9 mouse cellular contexts compared by ENCODE assay signal in the genomic region with DNA sequence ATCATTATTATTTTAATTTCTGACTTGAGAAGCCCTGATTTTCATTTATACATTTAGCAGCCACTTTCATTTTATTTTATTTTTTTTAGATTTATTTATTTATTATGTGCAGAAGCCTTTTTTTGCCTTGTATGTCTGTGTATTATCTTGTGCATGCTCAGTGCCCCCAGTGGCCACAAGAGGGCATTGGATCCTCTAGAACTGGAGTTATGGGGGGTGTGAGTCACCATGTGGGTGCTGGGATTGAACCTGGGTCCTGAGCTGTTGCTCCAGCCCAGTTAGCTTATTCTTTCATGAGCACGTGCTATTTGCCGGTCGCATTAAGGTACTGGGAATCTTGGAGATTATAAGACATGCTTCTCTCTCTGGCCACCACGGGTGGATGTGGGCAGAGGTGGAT.
DNase-seq lines count a peak whose midpoint lies in the region; ATAC-seq and TF ChIP-seq lines count a peak whose summit lies in the region.
"Had no signal": no experiment of that assay in that cellular context is flagged by ENCODE, and none has a peak within 500 bp of the region (broad histone marks: within the 10 kb centered on the region; RNA-seq: fewer than 3 reads in every experiment).

No protein-coding gene starts in this region.

- WGBS in heart, adult 2 months: 95% methylated on average over 4 of the region's 4 CpGs
- 87% methylated on average over 4 of the region's 4 CpGs for WGBS in heart, embryonic 10.5 days
- WGBS in embryonic facial prominence, embryonic 11.5 days: 96% methylated on average over 4 of the region's 4 CpGs
- WGBS in heart, embryonic 12.5 days: 92% methylated on average over 4 of the region's 4 CpGs

- ATAC-seq in embryonic facial prominence, embryonic 11.5 days (replicated peaks; ENCODE audit: insufficient number of reproducible peaks, low FRiP score, low TSS enrichment, low read depth): no peak
- no peak for ATAC-seq in heart, embryonic 12.5 days (ENCODE audit: insufficient number of reproducible peaks, low FRiP score)

- no peaks in the 10 kb centered on the region for H3K79me2 ChIP-seq in heart, adult 2 months (replicated peaks; ENCODE audit: control insufficient read depth, insufficient read depth, low read length)

- TF ChIP-seq EP300 in heart, adult 2 months (IDR thresholded peaks at IDR 0.05; ENCODE audit: insufficient read depth, low read depth, low read length): no peak

- TF ChIP-seq POLR2A in heart, adult 2 months (IDR thresholded peaks at IDR 0.05; ENCODE audit: insufficient read depth, low read depth, low read length): no peak

- H3K4me2 ChIP-seq in embryonic facial prominence, embryonic 11.5 days (ENCODE audit: low read depth, low read length): no peak overlapping the region
- H3K4me2 ChIP-seq in heart, embryonic 12.5 days: no peak overlapping the region
- H3K4me2 ChIP-seq: neural tube, embryonic 12.5 days had no signal

- no peak overlapping the region for H3K27ac ChIP-seq in heart, adult 2 months
- no peak overlapping the region for H3K27ac ChIP-seq in heart, embryonic 10.5 days
- H3K27ac ChIP-seq in embryonic facial prominence, embryonic 11.5 days (replicated peaks; ENCODE audit: low read depth, low read length): no peak overlapping the region
- no peak overlapping the region for H3K27ac ChIP-seq in heart, embryonic 12.5 days (ENCODE audit: poor library complexity, severe bottlenecking)
- H3K27ac ChIP-seq: neural tube, embryonic 12.5 days had no signal

- no peak for DNase-seq in heart, adult 2 months
- DNase-seq in heart, embryonic 10.5 days (ENCODE audit: low spot score): no peak
- peak; percentile 24 for DNase-seq in right cerebral cortex, adult 18-20 months
- DNase-seq in right cerebral cortex, postnatal 36 days (ENCODE audit: low spot score in 2 of 2): no peak
- DNase-seq in embryonic facial prominence, embryonic 11.5 days (ENCODE audit: low spot score): peak; percentile 35
- DNase-seq in thymus, postnatal 36 days: peak; percentile 44 to 45
- no peak for DNase-seq in left cerebral cortex, adult 18-20 months (ENCODE audit: low spot score in 2 of 2)

- H3K9me3 ChIP-seq in heart, embryonic 10.5 days: no peaks in the 10 kb centered on the region
- no peaks in the 10 kb centered on the region for H3K9me3 ChIP-seq in embryonic facial prominence, embryonic 11.5 days (replicated peaks; ENCODE audit: control insufficient read depth, low read length)
- H3K9me3 ChIP-seq in heart, embryonic 12.5 days (replicated peaks): no peaks in the 10 kb centered on the region
- H3K9me3 ChIP-seq: neural tube, embryonic 12.5 days had no signal

- no peak overlapping the region for H3K4me3 ChIP-seq in heart, adult 2 months
- H3K4me3 ChIP-seq in heart, embryonic 10.5 days: no peak overlapping the region
- no peak overlapping the region for H3K4me3 ChIP-seq in embryonic facial prominence, embryonic 11.5 days (ENCODE audit: low read depth, low read length)
- H3K4me3 ChIP-seq in heart, embryonic 12.5 days: no peak overlapping the region
- H3K4me3 ChIP-seq: neural tube, embryonic 12.5 days had no signal

- intact Hi-C loops in heart, adult 2 months (cut with DNase I): no loop called here

- H3K36me3 ChIP-seq in heart, adult 2 months (ENCODE audit: control insufficient read depth, insufficient read depth, low read length): no peaks in the 10 kb centered on the region
- peaks cover 3% of the 10 kb centered on the region; the same call in 1 of the 2 replicates for H3K36me3 ChIP-seq in heart, embryonic 10.5 days
- H3K36me3 ChIP-seq in embryonic facial prominence, embryonic 11.5 days (replicated peaks; ENCODE audit: control insufficient read depth, insufficient read depth, low read depth, low read length): no peaks in the 10 kb centered on the region
- no peaks in the 10 kb centered on the region; the same call in 1 of the 2 replicates for H3K36me3 ChIP-seq in heart, embryonic 12.5 days
- H3K36me3 ChIP-seq: neural tube, embryonic 12.5 days had no signal

- no peaks in the 10 kb centered on the region for H3K27me3 ChIP-seq in heart, adult 2 months (ENCODE audit: control insufficient read depth, insufficient read depth, low read length)
- no peaks in the 10 kb centered on the region for H3K27me3 ChIP-seq in heart, embryonic 10.5 days (ENCODE audit: insufficient read depth, poor library complexity, severe bottlenecking)
- H3K27me3 ChIP-seq in embryonic facial prominence, embryonic 11.5 days (ENCODE audit: control insufficient read depth, insufficient read depth, low read length): no peaks in the 10 kb centered on the region
- H3K27me3 ChIP-seq in heart, embryonic 12.5 days (replicated peaks): no peaks in the 10 kb centered on the region
- H3K27me3 ChIP-seq: neural tube, embryonic 12.5 days had no signal

- peaks cover 4% of the 10 kb centered on the region for H3K4me1 ChIP-seq in heart, adult 2 months (ENCODE audit: control insufficient read depth, insufficient read depth, low read length)
- peaks cover 65% of the 10 kb centered on the region for H3K4me1 ChIP-seq in heart, embryonic 10.5 days
- peaks cover 7% of the 10 kb centered on the region for H3K4me1 ChIP-seq in embryonic facial prominence, embryonic 11.5 days (ENCODE audit: control insufficient read depth, insufficient read depth, low read length)
- peaks cover 54% of the 10 kb centered on the region for H3K4me1 ChIP-seq in heart, embryonic 12.5 days (replicated peaks)

- peak; percentile 66 for TF ChIP-seq CTCF in heart, adult 2 months (IDR thresholded peaks at IDR 0.05)

- H3K9ac ChIP-seq in heart, adult 2 months (ENCODE audit: low read depth, low read length): no peak overlapping the region
- H3K9ac ChIP-seq in embryonic facial prominence, embryonic 11.5 days (replicated peaks; ENCODE audit: low read length): no peak overlapping the region
- H3K9ac ChIP-seq in heart, embryonic 12.5 days: no peak overlapping the region
- H3K9ac ChIP-seq: neural tube, embryonic 12.5 days had no signal

Comparison
In these comparisons a context has a peak if more than half of its experiments do, and no peak if none do; other contexts are left out.
1. DNase-seq: peak in right cerebral cortex, adult 18-20 months (single experiment), embryonic facial prominence, embryonic 11.5 days (single experiment) and thymus, postnatal 36 days (2 of 2); none in heart, adult 2 months (0 of 2), heart, embryonic 10.5 days (single experiment), right cerebral cortex, postnatal 36 days (0 of 2) and left cerebral cortex, adult 18-20 months (0 of 2).